Mouse (Mus musculus) MEL (cell line): ENCODE measurements around the gene Dnaaf5.

Experiments used
- CTCF ChIP-seq, 3 experiments: IDR thresholded peaks in 2 of 3; conservative IDR thresholded peaks in 1 of 3; 2 replicates each; pipeline ENCODE4 v1.5.1; 2011 to 2012; ENCODE audit warnings: low read length in 3 of 3, low read depth in 2 of 3, mild to moderate bottlenecking in 2 of 3, improper control_type of control experiment in 1 of 3, inconsistent platforms in 1 of 3, mixed read lengths in 1 of 3, moderate library complexity in 1 of 3; ENCODE audit not compliant: control insufficient read depth in 1 of 3, insufficient read depth in 1 of 3, poor library complexity in 1 of 3, severe bottlenecking in 1 of 3
- EP300 ChIP-seq, 2 experiments: IDR thresholded peaks; 2 replicates each; pipeline ENCODE4 v1.6.1; 2011; ENCODE audit warnings: improper control_type of control experiment in 2 of 2, low read length in 2 of 2, low read depth in 1 of 2, mild to moderate bottlenecking in 1 of 2
- HCFC1 ChIP-seq: IDR thresholded peaks from 2 replicates; pipeline ENCODE4 v1.6.1; 2012; ENCODE audit warnings: low read depth, mild to moderate bottlenecking, inconsistent platforms, low read length, improper control_type of control experiment, moderate library complexity
- JUND ChIP-seq: IDR thresholded peaks from 2 replicates; pipeline ENCODE4 v1.6.1; 2011; ENCODE audit warnings: low read depth, mild to moderate bottlenecking, improper control_type of control experiment, low read length
- MAX ChIP-seq: IDR thresholded peaks from 2 replicates; pipeline ENCODE4 v1.6.1; 2011; ENCODE audit warnings: low read length, improper control_type of control experiment
- MXI1 ChIP-seq: IDR thresholded peaks from 2 replicates; pipeline ENCODE4 v1.6.1; 2011; ENCODE audit warnings: mild to moderate bottlenecking, low read depth, low read length, improper control_type of control experiment
- POLR2A ChIP-seq, 2 experiments: IDR thresholded peaks; 2 replicates each; pipeline ENCODE4 v1.6.1; 2011 to 2012; ENCODE audit warnings: low read length in 2 of 2, mild to moderate bottlenecking in 2 of 2, control low read depth in 1 of 2, improper control_type of control experiment in 1 of 2, low read depth in 1 of 2, moderate library complexity in 1 of 2; ENCODE audit not compliant: control insufficient read depth in 1 of 2, insufficient read depth in 1 of 2, poor library complexity in 1 of 2
- USF1 ChIP-seq: IDR thresholded peaks from 2 replicates; pipeline ENCODE4 v1.6.1; 2014; ENCODE audit warnings: low read depth, mild to moderate bottlenecking, inconsistent platforms, low read length, improper control_type of control experiment, moderate library complexity

DNA sequence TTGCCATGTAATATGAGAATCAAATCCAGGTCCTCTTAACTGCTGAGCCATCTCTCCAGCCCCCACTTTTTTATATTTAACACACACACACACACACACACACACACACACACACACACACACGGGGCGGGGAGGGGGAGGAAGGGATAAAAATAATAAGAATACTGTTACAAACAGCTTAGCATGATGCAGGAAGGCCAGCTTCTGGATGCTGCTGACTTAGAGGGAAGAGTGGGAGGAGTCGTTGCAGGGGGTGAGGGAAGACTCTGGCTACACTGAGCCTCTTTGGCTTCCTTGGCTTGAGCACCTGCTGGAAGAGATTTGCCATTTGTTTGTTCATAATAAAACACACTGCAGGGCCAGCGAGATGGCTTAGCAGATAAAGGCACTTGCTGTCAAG is 34.9 kb downstream of the Dnaaf5 start:
- TF ChIP-seq EP300 (IDR thresholded peaks at IDR 0.05; ENCODE audit: low read depth in 1 of 2, low read length in 2 of 2) = no peak
- no peak for TF ChIP-seq JUND
- no peak for TF ChIP-seq USF1
- no peak for TF ChIP-seq CTCF (IDR thresholded peaks at IDR 0.05 in 2 of 3, conservative IDR thresholded peaks at IDR 0.05 in 1 of 3; ENCODE audit: control insufficient read depth in 1 of 3, insufficient read depth in 1 of 3, low read depth in 2 of 3, low read length in 3 of 3, poor library complexity in 1 of 3, severe bottlenecking in 1 of 3)
- TF ChIP-seq MXI1 = no peak
- TF ChIP-seq HCFC1 = no peak
- no peak for TF ChIP-seq MAX
- TF ChIP-seq POLR2A (IDR thresholded peaks at IDR 0.05; ENCODE audit: control insufficient read depth in 1 of 2, insufficient read depth in 1 of 2, low read depth in 1 of 2, low read length in 2 of 2, poor library complexity in 1 of 2) = no peak
